Mouse (Mus musculus) neural tube, embryonic 10.5 days (tissue): Measurements from ENCODE around the gene Gabra1.

Experiments used
- DNase-seq: peaks from one replicate; pipeline ENCODE4 v3.0.0-alpha.2; 2017; ENCODE audit warnings: low spot score; ENCODE audit errors: extremely low spot score

The Gabra1 gene

DNA sequence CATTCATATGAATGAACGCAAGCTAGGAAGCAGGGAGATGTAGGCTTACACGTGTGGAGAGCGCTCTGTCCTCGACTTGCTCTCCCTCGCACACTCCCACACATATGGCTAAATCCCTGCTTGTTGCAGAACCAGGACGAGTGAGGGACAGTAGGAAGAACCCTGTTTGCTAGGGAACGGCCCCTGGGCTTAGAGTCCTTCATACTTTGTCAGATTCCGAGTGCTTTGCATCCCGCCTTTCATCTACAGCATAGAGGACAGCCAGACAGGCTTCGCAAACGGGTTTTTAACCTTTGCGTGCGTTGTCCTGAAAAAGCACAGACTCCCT lies at the start of gene Gabra1:
Gene Gabra1 (minus strand): TSS at position 106 of the 328 bp plus-strand sequence.
- DNase-seq: peak; percentile 48

- DNase-seq: peak; percentile 58
These were observed 531 bp downstream of the Gabra1 start for GRCm38 (mm10) chr11:42181973-42182824.

GRCm38 (mm10) chr11:42181426-42181825 lies 1.3 kb downstream of the Gabra1 start:
- peak; percentile 23 for DNase-seq

- no peak for DNase-seq
These were observed 3.2 kb downstream of the Gabra1 start for GRCm38 (mm10) chr11:42179535-42179934.

DNA sequence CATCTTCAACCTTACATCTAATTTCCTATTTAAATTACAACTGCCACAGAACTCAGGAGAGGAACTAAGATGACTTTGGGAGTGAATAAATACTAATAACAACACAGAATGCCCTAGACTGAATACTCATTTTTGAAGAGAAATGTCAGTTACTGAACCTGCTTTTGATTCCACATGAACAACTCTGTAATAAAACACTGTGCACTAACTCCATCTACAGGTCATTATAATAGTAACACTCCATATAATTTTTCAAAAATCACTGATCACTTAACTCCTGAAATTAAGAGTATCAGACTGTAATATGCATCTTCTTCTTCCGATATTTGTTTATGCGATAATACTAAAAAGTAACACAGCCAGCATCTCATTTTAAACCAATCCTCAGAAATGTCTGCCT lies 4.4 kb downstream of the Gabra1 start:
- no peak for DNase-seq

DNA sequence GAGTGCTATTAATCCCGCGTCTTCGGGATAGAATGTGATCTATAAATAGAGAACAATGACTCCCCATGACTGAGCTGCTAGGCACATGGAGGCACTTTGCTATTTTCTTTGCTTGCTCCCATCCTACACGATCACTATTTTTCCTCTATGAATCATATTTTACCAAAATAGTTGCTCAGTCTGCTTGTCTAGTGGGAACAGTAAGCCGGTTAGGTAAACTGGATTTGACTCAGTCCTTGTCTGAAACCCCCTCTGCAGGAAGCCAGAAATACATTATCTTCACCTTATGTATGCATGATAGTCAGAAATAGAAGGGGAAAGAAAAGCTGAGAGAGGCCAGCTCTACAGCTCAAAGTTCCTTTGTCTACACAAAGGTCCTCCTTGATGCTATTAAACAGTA lies 31.3 kb downstream of the Gabra1 start:
- no peak for DNase-seq

DNA sequence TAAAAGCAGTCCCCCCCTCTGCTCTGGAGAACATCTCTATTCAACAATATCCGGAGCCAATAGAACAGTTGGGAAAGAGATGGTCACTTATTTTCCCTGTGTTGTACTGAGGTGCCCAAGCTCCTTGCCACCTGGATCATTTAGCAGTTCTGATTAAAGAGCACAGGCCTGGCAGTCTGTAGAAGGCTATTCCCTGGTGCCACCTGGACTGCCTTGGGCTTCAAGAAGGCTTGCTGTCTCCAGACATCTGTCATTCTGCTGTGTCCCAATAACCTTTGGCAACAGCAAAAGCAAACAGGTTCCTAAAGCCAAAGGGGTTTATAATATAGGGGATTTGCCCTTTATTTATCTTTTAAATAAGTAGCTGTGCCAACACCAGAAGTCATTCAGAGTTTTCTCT lies 65.8 kb downstream of the Gabra1 start:
- DNase-seq: no peak

DNA sequence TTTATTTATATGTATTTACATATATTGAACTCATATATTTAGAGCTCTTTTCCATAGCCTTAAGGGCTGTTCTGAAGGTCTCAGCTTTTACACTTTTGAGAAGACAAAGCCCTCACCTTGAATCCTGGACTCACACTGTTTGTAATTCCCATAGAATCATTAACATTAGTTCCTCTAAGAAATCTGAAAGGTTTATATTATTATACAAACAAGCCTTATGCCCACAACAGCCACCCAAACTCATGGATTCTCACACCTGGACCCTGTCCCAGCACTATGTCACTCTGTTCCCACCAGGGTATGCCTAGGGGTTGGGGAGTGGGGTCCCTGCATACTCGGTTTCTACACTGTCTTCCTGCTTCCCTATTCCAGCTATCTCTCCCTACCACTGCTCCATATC lies 72.7 kb downstream of the Gabra1 start:
- no peak for DNase-seq

- DNase-seq: no peak
These were observed 73.1 kb downstream of the Gabra1 start for GRCm38 (mm10) chr11:42109627-42110026.

- no peak for DNase-seq
These were observed 87.2 kb downstream of the Gabra1 start for GRCm38 (mm10) chr11:42095556-42095955.
